Mouse (Mus musculus) E14TG2a.4 (cell line): ENCODE measurements around the gene Sik3.

Source experiments
- H3K27me3 ChIP-seq: 2 replicates; pipeline ENCODE4 v1.6.1; 2014; ENCODE audit warnings: low read length, control low read depth; ENCODE audit not compliant: insufficient read depth
- H3K36me3 ChIP-seq: 2 replicates; pipeline ENCODE4 v1.6.1; 2014; ENCODE audit warnings: low read length, control low read depth; ENCODE audit not compliant: insufficient read depth
- H3K4me1 ChIP-seq: replicated peaks from 2 replicates; pipeline ENCODE4 v1.6.1; 2014; ENCODE audit warnings: low read depth, low read length, control low read depth
- H3K4me3 ChIP-seq: replicated peaks from 2 replicates; pipeline ENCODE4 v1.5.1; 2014; ENCODE audit warnings: mild to moderate bottlenecking, low read length
- H3K9me3 ChIP-seq: 2 replicates; pipeline ENCODE4 v1.6.1; 2014; ENCODE audit warnings: low read length, control low read depth
- CTCF ChIP-seq: conservative IDR thresholded peaks from 2 replicates; pipeline ENCODE4 v1.5.1; 2014; ENCODE audit warnings: low read length
- NANOG ChIP-seq: IDR thresholded peaks from 2 replicates; pipeline ENCODE4 v1.6.1; 2014; ENCODE audit warnings: borderline replicate concordance, low read length, mixed read lengths
- POU5F1 ChIP-seq: IDR thresholded peaks from 2 replicates; pipeline ENCODE4 v1.6.1; 2014; ENCODE audit warnings: low read length, borderline replicate concordance

The Sik3 gene

DNA sequence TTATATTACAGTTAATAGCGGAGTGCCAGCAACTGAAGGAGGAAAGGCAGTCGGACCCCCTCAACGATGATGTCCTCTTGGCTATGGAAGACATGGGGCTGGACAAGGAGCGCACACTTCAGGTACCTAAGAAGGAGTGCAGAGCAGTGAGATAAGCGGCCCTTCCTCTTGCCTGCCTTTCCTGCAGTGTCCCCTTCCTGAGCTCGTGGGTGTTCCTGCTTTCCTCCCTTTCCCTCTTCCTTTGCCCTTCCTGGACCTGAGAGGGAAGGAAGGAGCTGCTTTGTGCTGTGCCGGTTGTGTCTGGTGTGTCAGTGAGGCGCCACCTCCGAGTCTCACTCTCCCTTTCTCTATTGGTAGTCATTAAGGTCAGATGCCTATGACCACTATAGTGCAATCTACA, 182.2 kb downstream of the Sik3 start:
- Histone ChIP-seq H3K4me1 (0 out of 2 replicates have a peak, but pooled peaks cover 5% of the 10 kb centered on the region), H3K36me3 (peaks cover 59% of the 10 kb centered on the region)
- no peak for TF ChIP-seq NANOG
- TF ChIP-seq POU5F1, result no peak
- no peak for TF ChIP-seq CTCF

DNA sequence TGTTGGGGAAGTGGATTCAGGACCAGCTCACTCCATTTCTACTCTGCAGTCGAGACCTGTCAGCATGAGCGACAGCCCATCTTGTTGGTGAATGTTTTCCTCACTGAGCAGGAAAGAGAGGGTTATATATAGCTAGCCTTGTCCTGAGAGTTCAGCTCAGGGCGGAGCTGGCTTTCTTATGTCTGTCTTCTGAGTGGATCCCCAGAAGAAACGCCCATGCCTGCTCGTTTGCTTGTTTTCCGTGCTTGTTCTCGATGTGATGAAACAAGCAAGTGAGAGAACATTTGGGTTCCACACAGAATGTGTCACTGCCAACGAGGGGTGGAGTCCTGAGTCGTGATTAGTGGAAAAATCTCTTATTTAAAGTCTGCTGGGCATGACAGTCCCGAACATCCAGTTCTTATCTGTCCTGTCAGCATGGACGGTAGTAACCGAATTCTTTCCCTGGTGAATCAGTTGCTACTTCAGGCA, 184.1 kb downstream of the Sik3 start:
- TF ChIP-seq NANOG (no peak), CTCF (no peak), POU5F1 (no peak)
- Histone ChIP-seq H3K9me3 (no peaks in the 10 kb centered on the region), H3K27me3 (no peaks in the 10 kb centered on the region), H3K4me1 (0 out of 2 replicates have a peak, but pooled peaks cover 5% of the 10 kb centered on the region), H3K36me3 (peaks cover 74% of the 10 kb centered on the region), H3K4me3 (no peak overlapping the region)

More for the DNA sequence above, 182.2 kb downstream of the Sik3 start:
- Histone ChIP-seq H3K4me3 (no peak overlapping the region), H3K27me3 (no peaks in the 10 kb centered on the region), H3K9me3 (no peaks in the 10 kb centered on the region)

DNA sequence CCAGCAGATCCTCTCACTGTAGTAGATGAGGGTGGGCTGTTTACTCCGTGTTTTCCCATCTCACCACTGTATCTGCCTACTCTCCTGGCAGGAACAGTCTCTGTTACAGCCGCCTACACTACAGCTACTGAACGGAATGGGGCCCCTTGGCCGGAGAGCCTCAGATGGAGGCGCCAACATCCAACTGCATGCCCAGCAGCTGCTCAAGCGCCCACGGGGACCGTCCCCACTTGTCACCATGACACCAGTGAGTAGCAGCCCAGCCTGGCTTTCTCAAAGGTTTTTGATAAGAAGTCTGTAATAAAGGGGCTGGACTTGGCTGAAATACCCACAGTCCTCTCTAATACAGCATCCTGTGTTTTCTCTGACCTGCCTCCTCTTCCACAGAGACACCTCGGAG, 185.8 kb downstream of the Sik3 start:
- H3K27me3 ChIP-seq, result no peaks in the 10 kb centered on the region
- H3K4me1 ChIP-seq, result 0 out of 2 replicates have a peak, but pooled peaks cover 5% of the 10 kb centered on the region
- TF ChIP-seq POU5F1, result no peak
- no peak for TF ChIP-seq CTCF
- TF ChIP-seq NANOG, result no peak
- H3K9me3 ChIP-seq, result no peaks in the 10 kb centered on the region
- peaks cover 88% of the 10 kb centered on the region for H3K36me3 ChIP-seq
- no peak overlapping the region for H3K4me3 ChIP-seq

DNA sequence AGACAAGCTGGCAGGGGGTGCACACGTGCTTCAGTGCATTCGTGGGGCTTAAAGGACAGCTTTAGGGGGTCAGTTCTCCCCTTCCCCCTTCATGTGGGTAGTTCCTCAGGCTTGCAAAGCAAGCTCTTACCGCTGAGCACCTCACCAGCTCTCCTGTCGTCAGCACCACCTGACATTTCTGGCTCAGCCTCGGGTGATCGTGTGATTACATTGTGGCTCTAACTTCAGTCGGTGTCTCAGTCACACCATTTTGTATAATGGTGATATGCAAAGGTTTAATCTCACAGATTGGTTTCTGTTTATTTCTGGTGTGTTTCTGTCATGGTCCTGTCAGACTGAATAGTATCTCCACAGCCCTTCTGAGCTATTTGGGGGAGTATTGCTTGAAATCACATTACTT, 186.3 kb downstream of the Sik3 start:
- TF ChIP-seq CTCF (no peak), POU5F1 (no peak), NANOG (no peak)
- Histone ChIP-seq H3K4me3 (no peak overlapping the region), H3K36me3 (peaks cover 88% of the 10 kb centered on the region), H3K27me3 (no peaks in the 10 kb centered on the region), H3K4me1 (0 out of 2 replicates have a peak, but pooled peaks cover 5% of the 10 kb centered on the region), H3K9me3 (no peaks in the 10 kb centered on the region)

DNA sequence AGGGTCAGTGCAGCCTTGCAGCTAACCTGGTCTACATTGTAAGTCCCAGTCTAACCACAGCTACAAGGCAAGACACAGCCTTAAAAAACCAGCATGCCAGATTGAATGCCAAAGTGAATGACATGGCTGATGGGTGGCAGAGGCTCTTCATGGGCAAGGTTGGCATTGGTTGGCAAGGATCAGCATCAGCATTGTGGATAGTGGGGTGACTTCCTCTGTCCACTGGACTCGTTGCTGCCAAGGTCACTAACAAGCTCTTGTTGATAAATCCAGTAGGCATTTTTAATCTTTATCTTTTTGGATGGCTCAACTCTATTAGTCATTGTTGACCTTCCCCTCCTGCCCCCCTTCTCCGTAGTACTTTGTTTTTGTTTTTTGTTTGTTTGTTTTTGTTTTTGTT, 187.0 kb downstream of the Sik3 start:
- no peaks in the 10 kb centered on the region for H3K9me3 ChIP-seq
- H3K4me1 ChIP-seq, result 0 out of 2 replicates have a peak, but pooled peaks cover 5% of the 10 kb centered on the region
- H3K36me3 ChIP-seq, result peaks cover 88% of the 10 kb centered on the region
- TF ChIP-seq CTCF (no peak), POU5F1 (no peak), NANOG (no peak)
- no peaks in the 10 kb centered on the region for H3K27me3 ChIP-seq
- H3K4me3 ChIP-seq, result no peak overlapping the region

DNA sequence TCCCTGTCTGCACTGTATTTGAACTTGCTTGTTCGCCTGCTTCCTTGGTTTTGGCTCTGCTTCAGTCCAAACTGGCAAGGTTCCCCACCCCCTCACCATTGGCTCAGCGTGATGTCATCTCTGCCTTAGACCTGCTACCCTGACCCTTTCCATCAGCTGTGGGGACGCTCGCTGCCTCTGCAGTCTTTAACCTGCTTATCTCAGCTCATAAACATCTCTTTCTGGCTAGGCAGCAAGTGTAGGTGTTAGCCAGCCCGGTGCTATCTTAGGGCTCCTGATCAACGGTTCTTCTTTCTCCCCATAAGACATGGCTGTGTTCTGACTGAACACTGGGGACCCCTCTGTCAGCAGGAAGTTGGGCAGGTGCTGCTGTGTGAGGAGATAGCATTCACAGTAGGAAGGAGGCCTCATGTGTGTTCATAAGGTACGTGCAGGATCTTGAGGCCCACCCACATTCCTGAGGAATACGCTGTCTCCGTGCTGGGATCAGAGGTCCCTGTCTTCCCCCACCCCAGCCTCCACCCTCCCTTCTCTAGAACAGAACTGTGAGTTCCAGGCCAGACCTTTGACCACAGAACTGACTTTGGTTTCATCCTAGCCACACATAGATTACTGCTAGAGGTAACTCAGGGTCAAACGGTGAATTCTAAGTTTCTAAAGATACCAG, 194.3 kb downstream of the Sik3 start:
- H3K9me3 ChIP-seq, result no peaks in the 10 kb centered on the region
- peaks cover 26% of the 10 kb centered on the region for H3K4me1 ChIP-seq
- TF ChIP-seq NANOG (no peak), POU5F1 (no peak), CTCF (no peak)
- H3K4me3 ChIP-seq, result no peak overlapping the region
- no peaks in the 10 kb centered on the region for H3K27me3 ChIP-seq
- peaks cover 60% of the 10 kb centered on the region for H3K36me3 ChIP-seq

DNA sequence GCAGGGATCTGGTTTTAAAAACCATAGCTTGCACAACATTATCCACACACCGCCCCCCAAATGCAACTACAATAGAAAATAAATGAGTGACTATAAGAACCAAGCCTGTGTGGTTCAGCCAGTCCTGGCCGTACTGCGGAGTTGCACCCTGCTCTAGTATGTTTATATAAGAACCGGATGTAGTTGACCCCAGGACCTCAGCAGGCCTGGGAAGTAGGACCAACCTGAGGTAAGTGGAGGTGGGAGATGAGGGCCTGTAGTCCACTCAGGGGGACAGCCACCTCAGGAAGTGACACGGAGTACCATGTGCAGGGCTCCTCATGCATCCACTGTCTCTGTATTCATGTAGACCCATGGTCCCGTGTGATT, 194.9 kb downstream of the Sik3 start:
- Histone ChIP-seq H3K27me3 (no peaks in the 10 kb centered on the region), H3K4me1 (peaks cover 27% of the 10 kb centered on the region), H3K36me3 (peaks cover 60% of the 10 kb centered on the region), H3K9me3 (no peaks in the 10 kb centered on the region), H3K4me3 (no peak overlapping the region)
- TF ChIP-seq NANOG (no peak), POU5F1 (no peak), CTCF (no peak)

DNA sequence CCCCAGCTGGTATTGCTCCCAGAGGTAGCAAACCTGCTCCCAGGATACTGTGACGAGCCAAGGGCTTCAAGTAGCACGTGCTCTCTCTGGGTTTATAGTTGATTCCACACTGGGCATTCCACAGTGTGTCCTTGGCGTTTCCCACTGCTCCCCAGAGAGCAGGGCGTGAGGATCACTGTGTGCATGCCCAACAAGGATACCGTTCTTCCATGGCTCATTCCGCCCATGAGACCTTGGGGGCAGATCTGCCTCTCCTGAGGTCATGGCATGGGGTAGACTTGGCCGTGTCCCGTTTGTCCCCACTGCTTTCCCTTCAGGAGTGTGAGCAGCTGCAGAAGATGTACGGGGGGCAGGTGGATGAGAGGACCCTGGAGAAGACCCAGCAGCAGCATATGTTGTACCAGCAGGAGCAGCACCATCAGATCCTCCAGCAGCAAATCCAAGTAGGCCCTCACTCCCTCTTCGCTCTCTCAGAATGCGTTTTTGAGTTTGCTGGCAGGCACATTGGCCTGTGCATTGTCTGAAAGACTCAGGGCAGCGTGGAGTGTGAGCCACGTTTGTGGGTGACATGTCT, 195.9 kb downstream of the Sik3 start:
- H3K4me1 ChIP-seq, result peaks cover 27% of the 10 kb centered on the region
- H3K9me3 ChIP-seq, result no peaks in the 10 kb centered on the region
- TF ChIP-seq CTCF (no peak), POU5F1 (no peak), NANOG (no peak)
- H3K4me3 ChIP-seq, result no peak overlapping the region
- no peaks in the 10 kb centered on the region for H3K27me3 ChIP-seq
- peaks cover 61% of the 10 kb centered on the region for H3K36me3 ChIP-seq
